Mouse (Mus musculus): ENCODE results near the gene Rsph4a.
"Not testable (repeated sequence)": the region's sequence is repeated elsewhere in the genome, so short reads cannot be mapped to it uniquely, and the experiment has no call there.

The Rsph4a gene

GRCm38 (mm10) chr10:33904530-33905481 lies at the start of gene Rsph4a:
TSS of gene Rsph4a (plus strand) at chr10:33905111.
- DNase-seq (ENCODE audit: low read depth, low spot score), result no peak

- DNase-seq (ENCODE audit: low read depth, low spot score), result no peak
Measured at GRCm38 (mm10) chr10:33857421-33857820, 47.5 kb upstream of the Rsph4a start, which contains the start of gene Sult3a1. TSS of gene Sult3a1 (plus strand) at chr10:33857721.

- no peak for DNase-seq (ENCODE audit: low read depth, low spot score)
Measured at GRCm38 (mm10) chr10:33865994-33866393, 38.9 kb upstream of the Rsph4a start.

GRCm38 (mm10) chr10:33870441-33870840 lies 34.5 kb upstream of the Rsph4a start:
- no peak for DNase-seq (ENCODE audit: low read depth, low spot score)

DNA sequence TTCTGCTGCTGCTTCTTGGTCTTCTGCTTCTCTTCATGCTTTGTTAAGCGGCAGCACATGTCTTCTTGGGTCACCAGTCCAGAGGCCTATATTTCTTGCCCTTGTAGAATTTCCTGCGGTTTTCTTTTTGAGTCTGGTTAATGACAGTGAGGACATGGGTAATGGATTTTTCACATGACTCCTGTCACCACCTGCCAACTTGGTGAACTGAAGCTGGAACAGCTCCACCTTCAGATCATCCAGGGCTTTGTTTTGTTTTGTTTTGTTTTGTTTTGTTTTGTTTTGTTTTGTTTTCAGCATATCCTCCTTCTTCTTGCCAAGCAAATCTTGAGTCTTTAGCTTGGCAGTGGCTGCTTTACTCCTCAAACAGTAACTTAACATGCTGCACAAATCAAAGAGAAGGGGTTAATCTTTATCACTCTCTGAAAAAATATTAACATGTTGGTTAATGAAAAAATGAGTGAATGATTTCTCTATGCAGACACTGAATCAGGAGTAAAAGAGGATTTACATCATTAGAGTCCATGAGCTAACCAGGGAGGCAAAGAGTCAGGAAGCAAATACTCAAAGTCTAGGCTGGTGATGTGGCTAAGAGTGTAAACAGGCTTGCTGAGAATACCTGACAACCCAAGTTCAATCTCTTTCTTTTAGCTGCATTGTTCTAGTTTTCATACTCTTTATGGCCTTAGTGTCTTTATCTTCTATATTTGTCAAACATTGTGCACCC lies 32.1 kb upstream of the Rsph4a start:
- DNase-seq (ENCODE audit: low read depth, low spot score), result no peak

DNA sequence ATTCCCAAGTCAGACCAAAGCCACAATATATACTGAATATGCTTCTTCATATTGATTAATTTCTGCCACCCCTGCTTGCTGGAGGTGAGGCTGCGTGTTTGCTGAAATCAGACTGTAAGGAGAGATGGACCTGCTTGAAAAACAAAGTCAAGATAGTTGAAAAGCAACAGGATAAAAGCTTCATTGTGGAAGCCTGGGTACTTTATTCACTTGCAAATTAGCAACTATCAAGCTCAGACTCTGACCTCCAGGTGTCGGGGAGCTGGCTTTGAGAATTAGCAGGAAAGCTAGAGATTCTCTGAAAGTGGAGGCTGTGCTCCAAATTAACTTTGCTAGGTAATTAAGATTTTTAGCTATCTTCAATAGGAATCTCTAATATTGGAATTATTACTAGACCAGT lies 22.5 kb upstream of the Rsph4a start:
- DNase-seq (ENCODE audit: low read depth, low spot score), result not testable (repeated sequence)

DNA sequence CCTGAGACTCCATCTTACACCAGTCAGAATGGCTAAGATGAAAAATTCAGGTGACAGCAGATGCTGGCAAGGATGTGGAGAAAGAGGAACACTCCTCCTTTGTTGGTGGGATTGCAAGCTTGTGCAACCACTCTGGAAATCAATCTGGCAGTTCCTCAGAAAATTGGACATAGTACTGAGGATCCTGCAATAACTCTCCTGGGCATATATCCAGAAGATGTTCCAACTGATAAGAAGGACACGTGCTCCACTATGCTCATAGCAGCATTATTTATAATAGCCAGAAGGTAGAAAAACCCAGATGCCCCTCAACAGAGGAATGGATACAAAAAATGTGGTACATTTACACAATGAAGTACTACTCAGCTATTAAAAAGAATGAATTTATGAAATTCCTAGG lies 3.4 kb upstream of the Rsph4a start:
- DNase-seq (ENCODE audit: low read depth, low spot score), result not testable (repeated sequence)

DNA sequence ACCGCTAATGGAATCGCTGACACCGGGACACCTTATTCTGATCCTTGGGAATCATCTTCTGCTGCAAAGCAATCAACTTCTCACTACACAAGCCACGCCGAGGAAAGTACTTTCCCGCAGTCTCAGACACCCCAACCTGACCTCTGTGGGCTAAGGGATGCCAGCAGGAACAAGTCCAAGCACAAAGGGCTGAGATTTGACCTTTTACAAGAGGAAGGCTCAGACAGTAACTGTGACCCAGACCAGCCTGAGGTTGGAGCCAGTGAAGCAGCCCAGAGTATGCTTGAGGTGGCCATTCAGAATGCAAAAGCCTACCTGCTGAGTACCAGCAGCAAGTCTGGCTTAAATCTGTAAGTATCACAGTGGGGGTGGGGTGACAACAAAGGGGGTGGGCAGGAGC lies 578 bp downstream of the Rsph4a start:
- no peak for DNase-seq (ENCODE audit: low read depth, low spot score)

DNA sequence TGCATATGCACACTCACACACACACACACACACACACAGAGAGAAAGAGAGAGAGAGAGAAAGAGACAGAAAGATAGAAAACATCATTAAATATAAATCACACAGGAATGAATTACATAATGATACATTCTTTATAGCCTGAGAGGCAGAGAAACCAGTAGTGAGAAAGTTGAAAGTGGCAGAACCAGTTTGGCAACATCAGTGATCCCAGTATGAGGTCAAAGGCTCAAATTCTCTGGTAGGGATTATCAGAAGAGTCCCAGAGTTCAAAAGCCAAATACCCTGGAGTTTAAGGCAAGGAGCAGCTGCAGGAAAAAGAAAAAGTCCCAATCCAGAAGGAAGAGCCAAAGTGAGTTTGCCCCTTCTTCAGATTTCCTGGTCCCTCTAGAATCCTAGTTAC lies 35.8 kb downstream of the Rsph4a start:
- DNase-seq (ENCODE audit: low read depth, low spot score), result no peak

GRCm38 (mm10) chr10:33945390-33945789 lies 40.5 kb downstream of the Rsph4a start:
- DNase-seq (ENCODE audit: low read depth, low spot score), result no peak

DNA sequence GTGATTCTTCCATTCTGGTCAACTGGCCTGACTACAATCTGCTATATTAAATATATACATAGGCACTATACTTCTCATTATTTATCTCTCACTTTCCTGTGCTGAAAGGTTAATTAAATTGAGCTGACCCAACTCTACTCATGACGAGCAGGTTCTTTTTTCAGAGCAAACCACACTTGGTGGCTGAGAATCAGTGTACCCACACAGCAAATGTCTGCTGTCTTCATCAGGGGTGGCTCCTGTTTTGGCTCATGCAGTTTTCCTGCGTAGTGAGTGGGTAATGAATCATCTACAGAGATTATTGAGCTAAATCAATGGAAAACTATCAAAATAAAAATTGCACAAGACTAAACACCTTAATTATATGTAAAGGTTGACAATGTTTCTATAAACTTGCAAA lies 41.4 kb downstream of the Rsph4a start:
- DNase-seq (ENCODE audit: low read depth, low spot score), result no peak

GRCm38 (mm10) chr10:33950803-33951583 lies 46.1 kb downstream of the Rsph4a start, which contains the start of gene Zup1:
TSS of gene Zup1 (minus strand) at chr10:33951269.
- DNase-seq (ENCODE audit: low read depth, low spot score), result peak; percentile 73

- no peak for DNase-seq (ENCODE audit: low read depth, low spot score)
Measured at GRCm38 (mm10) chr10:33952509-33952908, 47.6 kb downstream of the Rsph4a start.

Data from skeletal muscle tissue, adult 2 months (tissue).